Mouse (Mus musculus) E14TG2a.4 (cell line): Measurements from ENCODE around the gene Cacna2d4.

Experiments used
- CTCF ChIP-seq: conservative IDR thresholded peaks from 2 replicates; pipeline ENCODE4 v1.5.1; 2014; ENCODE audit warnings: low read length
- NANOG ChIP-seq: IDR thresholded peaks from 2 replicates; pipeline ENCODE4 v1.6.1; 2014; ENCODE audit warnings: borderline replicate concordance, low read length, mixed read lengths
- POU5F1 ChIP-seq: IDR thresholded peaks from 2 replicates; pipeline ENCODE4 v1.6.1; 2014; ENCODE audit warnings: low read length, borderline replicate concordance

- TF ChIP-seq CTCF (no peak), POU5F1 (no peak), NANOG (no peak)
These were observed 92.3 kb downstream of the Cacna2d4 start for GRCm38 (mm10) chr6:119328521-119329115.
